Mouse (Mus musculus) bone marrow macrophage, adult 2 months (primary cell): ENCODE results near the gene Tmem199. TPM values are rescaled to one million over a fixed set of nuclear protein-coding genes. Genes with fewer than 3 reads are reported as not detected.

Source experiments
- H3K27ac ChIP-seq: 2 replicates; pipeline ENCODE4 v1.5.1; 2012; ENCODE audit warnings: low read depth, low read length; ENCODE audit not compliant: insufficient read depth
- H3K4me1 ChIP-seq: 2 replicates; pipeline ENCODE4 v1.6.1; 2012; ENCODE audit warnings: low read length; ENCODE audit not compliant: control insufficient read depth, insufficient read depth
- H3K4me3 ChIP-seq: 2 replicates; pipeline ENCODE4 v1.5.1; 2012; ENCODE audit warnings: mild to moderate bottlenecking, low read length, moderate library complexity; ENCODE audit not compliant: insufficient read depth
- CTCF ChIP-seq: IDR thresholded peaks from 2 replicates; pipeline ENCODE4 v1.5.1; 2012; ENCODE audit warnings: low read depth, mild to moderate bottlenecking, low read length, moderate library complexity
- POLR2A ChIP-seq: IDR thresholded peaks from 2 replicates; pipeline ENCODE4 v1.6.1; 2012; ENCODE audit warnings: mild to moderate bottlenecking, low read depth, low read length, borderline replicate concordance
- polyA plus RNA-seq: library from polyadenylated mRNA; stranded (reverse); fragments of >200 nt; gene quantifications from 2 replicates; pipeline ENCODE4 v1.2.4, GENCODE M21; 2012; ENCODE audit not compliant: missing spikeins, insufficient read depth, insufficient read length

Tmem199 gene
- polyA plus RNA-seq = 21.9 TPM in 2 replicates

- no peak; the same call in 1 of the 2 replicates for TF ChIP-seq POLR2A
- TF ChIP-seq CTCF = no peak
- H3K4me3 ChIP-seq = peak within 1 kb of the TSS; percentile 86
- peak within 1 kb of the TSS; percentile 74 for H3K27ac ChIP-seq
- peaks cover 12% of the 10 kb centered on the region for H3K4me1 ChIP-seq
Observed at GRCm38 (mm10) chr11:78512025-78512957, at the start of gene Tmem199, which contains the start of gene Poldip2. Tmem199 (minus strand) TSS chr11:78512172. Poldip2 (plus strand) TSS chr11:78512193.

- Histone ChIP-seq H3K27ac (no peak overlapping the region), H3K4me3 (no peak overlapping the region), H3K4me1 (peaks cover 15% of the 10 kb centered on the region)
- TF ChIP-seq POLR2A (no peak), CTCF (peak; percentile 46; the same call in 1 of the 2 replicates)
Observed at GRCm38 (mm10) chr11:78560447-78560846, 48.5 kb upstream of the Tmem199 start.

- Histone ChIP-seq H3K27ac (no peak overlapping the region), H3K4me1 (peaks cover 15% of the 10 kb centered on the region), H3K4me3 (no peak overlapping the region)
- TF ChIP-seq CTCF (no peak), POLR2A (no peak)
Observed at GRCm38 (mm10) chr11:78557241-78557640, 45.3 kb upstream of the Tmem199 start.

GRCm38 (mm10) chr11:78556070-78556469 is 44.1 kb upstream of the Tmem199 start:
- TF ChIP-seq CTCF = no peak
- no peak for TF ChIP-seq POLR2A
- Histone ChIP-seq H3K4me1 (peaks cover 16% of the 10 kb centered on the region), H3K27ac (no peak overlapping the region), H3K4me3 (no peak overlapping the region)

GRCm38 (mm10) chr11:78555623-78556022 is 43.7 kb upstream of the Tmem199 start:
- H3K4me3 ChIP-seq = no peak overlapping the region
- no peak overlapping the region for H3K27ac ChIP-seq
- peaks cover 18% of the 10 kb centered on the region for H3K4me1 ChIP-seq
- TF ChIP-seq CTCF (no peak), POLR2A (no peak)

GRCm38 (mm10) chr11:78551059-78551398 is 39.1 kb upstream of the Tmem199 start:
- Histone ChIP-seq H3K4me1 (peaks cover 22% of the 10 kb centered on the region), H3K4me3 (peak overlapping the region; percentile 28), H3K27ac (no peak overlapping the region)
- no peak for TF ChIP-seq CTCF
- TF ChIP-seq POLR2A = no peak

- Histone ChIP-seq H3K4me3 (peak within 1 kb of the TSS; percentile 71), H3K4me1 (peaks cover 23% of the 10 kb centered on the region), H3K27ac (peak within 1 kb of the TSS; percentile 69)
- TF ChIP-seq CTCF (no peak), POLR2A (no peak)
Observed at GRCm38 (mm10) chr11:78550168-78551058, 38.4 kb upstream of the Tmem199 start, which contains the start of gene Tmem97. Tmem97 (minus strand) TSS chr11:78550777.

- Histone ChIP-seq H3K4me3 (peak overlapping the region; percentile 71), H3K4me1 (peaks cover 29% of the 10 kb centered on the region), H3K27ac (peak overlapping the region; percentile 69)
- TF ChIP-seq POLR2A (no peak), CTCF (no peak)
Observed at GRCm38 (mm10) chr11:78549491-78549987, 37.6 kb upstream of the Tmem199 start.

- TF ChIP-seq CTCF (no peak), POLR2A (no peak)
- Histone ChIP-seq H3K4me1 (peaks cover 29% of the 10 kb centered on the region), H3K4me3 (no peak overlapping the region), H3K27ac (0 out of 2 replicates have a peak overlapping the region, but pooled peaks have one; percentile 2)
Observed at GRCm38 (mm10) chr11:78547718-78548460, 35.9 kb upstream of the Tmem199 start.

- Histone ChIP-seq H3K27ac (no peak overlapping the region), H3K4me1 (peaks cover 26% of the 10 kb centered on the region), H3K4me3 (no peak overlapping the region)
- TF ChIP-seq CTCF (no peak), POLR2A (no peak)
Observed at GRCm38 (mm10) chr11:78545181-78545580, 33.2 kb upstream of the Tmem199 start.
